Mouse (Mus musculus) cerebellum, adult 2 months (tissue): ENCODE results near the gene Ankrd13b. TPM values are rescaled to one million over a fixed set of nuclear protein-coding genes. Genes with fewer than 3 reads are reported as not detected.

Experiments used
- DNase-seq, 2 experiments: peaks; one replicate each; pipeline ENCODE4 v3.0.0; 2021
- H3K27ac ChIP-seq: fragments of 200-500 bp; 2 replicates; pipeline ENCODE4 v1.5.1; 2012; ENCODE audit warnings: low read length, control low read depth, inconsistent platforms; ENCODE audit not compliant: insufficient read depth
- H3K27me3 ChIP-seq: fragments of 200-500 bp; 2 replicates; pipeline ENCODE4 v1.6.1; 2012; ENCODE audit warnings: inconsistent platforms, mild to moderate bottlenecking, low read length, moderate library complexity; ENCODE audit not compliant: control insufficient read depth, insufficient read depth
- H3K4me1 ChIP-seq: fragments of 200-500 bp; 2 replicates; pipeline ENCODE4 v1.6.1; 2011; ENCODE audit warnings: low read length; ENCODE audit not compliant: control insufficient read depth, insufficient read depth
- H3K4me3 ChIP-seq: fragments of 200-500 bp; replicated peaks from 2 replicates; pipeline ENCODE3; 2011; ENCODE audit warnings: mild to moderate bottlenecking, low read depth, low read length, control low read depth; ENCODE audit not compliant: insufficient read depth
- CTCF ChIP-seq: fragments of 200-500 bp; IDR thresholded peaks from 2 replicates; pipeline ENCODE4 v1.5.1; 2011; ENCODE audit warnings: low read depth, mild to moderate bottlenecking, control low read depth, low read length, moderate library complexity, borderline replicate concordance; ENCODE audit not compliant: insufficient read depth
- POLR2A ChIP-seq: fragments of 200-500 bp; IDR thresholded peaks from 2 replicates; pipeline ENCODE4 v1.6.1; 2011; ENCODE audit warnings: low read length, control low read depth, borderline replicate concordance; ENCODE audit not compliant: insufficient read depth
- WGBS: fragments of 180-500 bp; shearing (Covaris S2); methylation state at CpG from one replicate; pipeline ENCODE4 v1.1.7; 2018; 5-methylcytosine and 5-hydroxymethylcytosine counted together
- polyA plus RNA-seq: library from polyadenylated mRNA; depleted of rRNA; stranded (reverse); fragments of >200 nt; gene quantifications from 2 replicates; pipeline ENCODE4 v1.2.3, GENCODE M21; 2012

Ankrd13b gene
- polyA plus RNA-seq, 1 experiment = 106 TPM

- Histone ChIP-seq H3K4me3 (no peak overlapping the region), H3K27me3 (no peaks in the 10 kb centered on the region), H3K4me1 (peaks cover 24% of the 10 kb centered on the region), H3K27ac (no peak overlapping the region)
- TF ChIP-seq POLR2A (no peak), CTCF (no peak)
- WGBS = 94% methylated on average over 19 of the region's 19 CpGs
- DNase-seq = peak in 1 of 2 experiments; percentile 17
Measured at GRCm38 (mm10) chr11:77504377-77504776, 14.9 kb upstream of the Ankrd13b start.

GRCm38 (mm10) chr11:77503511-77503910, 14.0 kb upstream of the Ankrd13b start:
- TF ChIP-seq CTCF (no peak), POLR2A (no peak)

GRCm38 (mm10) chr11:77502481-77502880, 13.0 kb upstream of the Ankrd13b start:
- H3K4me1 ChIP-seq = peaks cover 40% of the 10 kb centered on the region
- H3K4me3 ChIP-seq = no peak overlapping the region
- 73% methylated on average over 6 of the region's 6 CpGs for WGBS
- TF ChIP-seq POLR2A = no peak
- no peak for TF ChIP-seq CTCF
- H3K27ac ChIP-seq = no peak overlapping the region
- no peak for DNase-seq
- H3K27me3 ChIP-seq = no peaks in the 10 kb centered on the region

More at GRCm38 (mm10) chr11:77503511-77503910, 14.0 kb upstream of the Ankrd13b start:
- Histone ChIP-seq H3K4me1 (peaks cover 33% of the 10 kb centered on the region), H3K4me3 (no peak overlapping the region), H3K27ac (no peak overlapping the region), H3K27me3 (no peaks in the 10 kb centered on the region)
- 43% methylated on average over 3 of the region's 3 CpGs for WGBS
- peak in 1 of 2 experiments; percentile 30 for DNase-seq

GRCm38 (mm10) chr11:77501971-77502370, 12.5 kb upstream of the Ankrd13b start:
- Histone ChIP-seq H3K27ac (no peak overlapping the region), H3K4me1 (peaks cover 42% of the 10 kb centered on the region), H3K27me3 (no peaks in the 10 kb centered on the region), H3K4me3 (no peak overlapping the region)
- peak in 1 of 2 experiments; percentile 19 for DNase-seq
- no peak for TF ChIP-seq POLR2A
- no peak for TF ChIP-seq CTCF
- 88% methylated on average over 4 of the region's 4 CpGs for WGBS

GRCm38 (mm10) chr11:77501392-77501791, 11.9 kb upstream of the Ankrd13b start:
- peak; percentile 81 to 84 for DNase-seq
- peak overlapping the region; percentile 9; the same call in 1 of the 2 replicates for H3K27ac ChIP-seq
- no peak overlapping the region for H3K4me3 ChIP-seq
- WGBS = 7% methylated on average over 5 of the region's 5 CpGs
- peaks cover 42% of the 10 kb centered on the region for H3K4me1 ChIP-seq
- H3K27me3 ChIP-seq = no peaks in the 10 kb centered on the region
- peak; percentile 94 for TF ChIP-seq CTCF
- no peak for TF ChIP-seq POLR2A

GRCm38 (mm10) chr11:77500361-77501325, 11.2 kb upstream of the Ankrd13b start:
- 42% methylated on average over 17 of the region's 17 CpGs for WGBS
- H3K4me1 ChIP-seq = peaks cover 42% of the 10 kb centered on the region
- DNase-seq = peak in 1 of 2 experiments; percentile 53
- H3K27ac ChIP-seq = peak overlapping the region; percentile 14
- H3K4me3 ChIP-seq = no peak overlapping the region
- TF ChIP-seq CTCF (no peak), POLR2A (no peak)
- H3K27me3 ChIP-seq = no peaks in the 10 kb centered on the region

- Histone ChIP-seq H3K27me3 (no peaks in the 10 kb centered on the region), H3K4me1 (peaks cover 42% of the 10 kb centered on the region), H3K27ac (peak overlapping the region; percentile 8), H3K4me3 (no peak overlapping the region)
- peak; percentile 89 for DNase-seq
- WGBS = 1% methylated on average over 7 of the region's 7 CpGs
- TF ChIP-seq POLR2A (no peak), CTCF (no peak)
Measured at GRCm38 (mm10) chr11:77499354-77499753, 9.9 kb upstream of the Ankrd13b start.
